Mouse (Mus musculus): Measurements from ENCODE around the gene Ckmt1. TPM values are rescaled to one million over a fixed set of nuclear protein-coding genes. Genes with fewer than 3 reads are reported as not detected.

Gene Ckmt1
- not detected for total RNA-seq (2021)
- long read RNA-seq, experiment 1 = 0 reads
- long read RNA-seq, experiment 2 = 0 reads

DNA sequence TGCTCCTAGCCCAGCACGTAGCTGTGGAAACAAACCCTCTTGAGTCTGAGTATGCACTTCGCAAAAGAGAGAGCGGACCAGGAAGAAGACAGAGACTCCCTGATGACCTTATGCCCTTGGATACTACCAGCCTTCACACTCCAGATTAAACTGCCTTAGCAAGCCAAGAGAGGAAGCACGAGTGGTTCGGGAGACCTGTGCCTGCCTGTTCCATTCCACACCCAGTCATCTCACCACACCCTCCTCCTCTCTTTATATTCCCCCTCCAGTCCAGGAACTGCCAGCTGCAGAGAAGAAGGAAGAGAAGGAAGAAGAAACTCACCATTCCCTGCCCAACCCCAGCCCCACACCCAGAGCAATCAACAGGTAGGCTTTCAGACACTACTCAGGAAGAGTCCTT, at the start of gene Ckmt1:
Gene Ckmt1, plus strand, starts transcription at position 221 of the 400 bp plus-strand sequence.
- intact Hi-C loops (cut with DNase I) = no loop called here
- H3K27ac ChIP-seq = no peak within 1 kb of the TSS
- H3K4me3 ChIP-seq = no peak within 1 kb of the TSS
- no peak for DNase-seq
- no peak for TF ChIP-seq CTCF (IDR thresholded peaks at IDR 0.05)

DNA sequence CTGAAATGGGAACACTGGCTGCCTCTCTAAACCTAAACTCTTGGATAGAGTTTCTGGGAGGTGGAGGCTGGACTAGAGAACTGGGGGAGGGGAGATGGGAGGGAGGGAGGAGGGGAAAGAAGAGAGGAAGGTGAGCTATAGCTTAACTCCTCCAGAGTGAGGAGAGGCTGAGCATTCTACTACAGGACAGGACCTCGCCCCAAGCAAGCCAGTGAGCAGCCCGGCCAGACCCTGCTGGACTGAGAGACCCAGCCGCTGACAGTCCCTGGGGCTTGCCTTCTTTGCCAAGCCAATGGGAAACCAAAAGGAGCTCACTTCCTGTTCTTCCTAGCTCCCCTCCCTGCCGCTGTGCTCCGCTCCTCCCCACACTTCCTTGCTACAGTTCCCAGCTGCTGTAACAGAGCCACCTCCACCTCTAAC, 48.5 kb upstream of the Ckmt1 start:
- intact Hi-C loops (cut with DNase I) = no loop called here
- peak overlapping the region; percentile 71 for H3K27ac ChIP-seq
- H3K4me3 ChIP-seq = peak overlapping the region; percentile 47
- peak; percentile 58 for DNase-seq
- TF ChIP-seq CTCF (IDR thresholded peaks at IDR 0.05) = no peak

DNA sequence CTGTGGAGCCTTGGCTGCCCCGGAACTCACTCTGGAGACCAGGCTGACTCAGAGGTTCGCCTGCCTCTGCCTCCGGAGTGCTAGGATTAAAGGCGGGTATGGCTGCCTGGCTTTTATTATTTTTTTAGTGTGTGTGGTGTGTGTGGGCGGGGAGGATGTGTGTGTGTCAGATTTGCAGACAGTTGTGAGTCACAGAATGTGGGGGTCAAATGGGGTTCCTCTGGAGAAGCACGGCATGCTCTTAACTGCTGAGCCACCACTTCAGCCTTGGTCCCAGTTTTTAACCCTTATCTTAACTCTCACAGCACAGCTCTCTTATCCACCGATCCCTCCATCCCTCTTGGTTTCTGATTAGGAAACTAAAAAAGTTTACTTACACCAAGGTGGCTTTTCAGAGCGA, 41.2 kb upstream of the Ckmt1 start:
- H3K4me3 ChIP-seq = no peak overlapping the region
- no peak for TF ChIP-seq CTCF (IDR thresholded peaks at IDR 0.05)
- intact Hi-C loops (cut with DNase I) = no loop called here
- DNase-seq = no peak
- no peak overlapping the region for H3K27ac ChIP-seq

DNA sequence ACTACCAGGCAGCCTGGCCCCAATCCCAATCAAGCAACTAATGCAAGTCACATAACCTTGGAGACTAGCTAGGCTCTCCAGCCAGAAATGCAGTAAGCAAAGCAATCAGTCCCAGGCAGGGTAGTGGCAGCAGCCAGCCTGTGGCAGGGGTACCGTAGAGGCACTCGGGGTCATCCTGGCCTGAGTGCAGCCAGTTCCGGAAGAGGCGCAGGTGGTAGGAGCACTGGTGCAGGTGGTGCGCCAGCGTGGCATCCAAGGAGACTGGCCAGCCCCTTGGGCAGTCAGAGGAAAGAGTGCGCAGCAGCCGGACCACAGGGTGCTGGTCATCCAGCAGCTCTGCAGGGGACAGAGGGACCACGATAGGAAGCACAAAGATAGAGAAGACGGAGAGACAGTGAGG, 34.5 kb upstream of the Ckmt1 start:
- Histone ChIP-seq H3K4me3 (no peak overlapping the region), H3K27ac (no peak overlapping the region)
- no peak for DNase-seq
- no peak for TF ChIP-seq CTCF (IDR thresholded peaks at IDR 0.05)
- intact Hi-C loops (cut with DNase I) = no loop called here

DNA sequence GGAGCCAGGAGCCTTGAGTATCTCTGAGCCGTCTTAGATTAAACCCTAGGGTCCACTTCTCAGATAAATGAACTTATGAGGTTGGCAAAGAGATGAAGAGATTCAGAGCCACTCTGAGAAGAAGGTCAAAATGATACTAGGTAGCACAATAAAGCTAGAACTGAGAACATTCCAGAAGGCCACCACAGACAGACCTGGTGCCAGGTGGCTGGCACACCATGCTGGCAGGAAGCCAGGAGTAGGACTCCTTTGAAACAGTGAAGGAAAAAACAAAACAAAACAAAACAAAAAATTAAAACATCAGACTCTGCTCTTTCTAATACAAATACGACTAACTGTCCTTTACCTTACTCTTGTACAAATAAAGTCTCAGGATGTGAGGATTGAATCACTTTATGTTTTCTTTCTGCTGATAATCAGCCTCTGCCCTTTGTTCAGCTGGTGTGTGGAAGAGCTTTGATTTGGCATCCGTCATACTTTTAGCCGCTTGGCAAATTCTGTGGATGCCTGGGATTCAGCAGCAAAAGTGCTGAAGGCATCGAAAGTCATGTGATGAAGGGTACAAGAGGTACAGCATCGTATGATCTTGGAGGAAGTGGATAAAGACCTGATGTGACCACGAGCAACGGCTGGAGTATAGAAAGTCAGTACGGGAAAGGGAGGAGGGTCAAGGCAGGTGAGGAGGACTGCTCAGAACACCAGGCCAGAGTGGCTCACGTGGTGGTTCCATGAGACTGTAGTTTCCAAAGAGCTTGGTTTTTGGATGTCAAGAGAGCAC, 33.6 kb upstream of the Ckmt1 start:
- no peak for TF ChIP-seq CTCF (IDR thresholded peaks at IDR 0.05)
- DNase-seq = no peak
- intact Hi-C loops (cut with DNase I) = no loop called here
- Histone ChIP-seq H3K4me3 (no peak overlapping the region), H3K27ac (no peak overlapping the region)

DNA sequence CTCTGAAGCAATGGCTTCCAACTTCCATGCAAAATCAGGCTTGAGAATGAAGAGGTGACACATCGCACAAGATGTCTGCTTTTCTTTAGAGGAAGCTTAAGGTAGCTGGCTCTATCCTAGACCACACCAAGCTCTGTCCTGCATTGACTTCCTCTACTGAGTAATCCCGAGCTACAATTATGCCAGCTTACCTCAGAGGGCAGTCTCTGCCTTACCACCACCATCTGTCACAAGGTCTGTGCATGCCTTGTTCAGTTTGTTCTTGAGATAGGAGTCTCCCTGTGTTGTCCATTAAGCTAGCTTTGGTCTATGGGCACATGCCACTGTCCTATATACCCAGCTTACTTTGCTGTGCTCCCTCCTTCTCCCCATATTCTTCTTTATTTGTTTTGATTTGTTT, 28.0 kb upstream of the Ckmt1 start:
- no peak for DNase-seq
- intact Hi-C loops (cut with DNase I) = no loop called here
- no peak overlapping the region for H3K4me3 ChIP-seq
- TF ChIP-seq CTCF (IDR thresholded peaks at IDR 0.05) = no peak
- H3K27ac ChIP-seq = no peak overlapping the region

DNA sequence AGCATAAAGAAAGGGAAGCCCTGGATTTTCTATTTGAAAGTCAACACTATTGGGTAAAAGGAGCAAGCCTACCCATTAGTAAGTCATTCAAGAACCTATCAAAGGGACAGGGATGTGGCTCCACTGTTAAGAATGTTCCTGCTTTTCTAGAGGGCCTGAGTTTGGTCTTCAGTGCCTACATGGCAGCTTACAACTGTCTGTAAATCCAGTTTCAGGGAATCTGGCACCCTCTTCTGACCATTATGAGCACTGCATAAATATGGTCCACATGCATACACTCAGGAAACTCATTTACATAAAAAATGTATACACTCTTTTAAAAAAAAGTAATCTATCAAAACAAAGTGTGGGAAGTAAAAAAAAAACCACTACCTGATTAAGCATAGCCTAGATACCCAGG, 18.5 kb upstream of the Ckmt1 start:
- H3K27ac ChIP-seq = no peak overlapping the region
- no peak overlapping the region for H3K4me3 ChIP-seq
- no peak for DNase-seq
- intact Hi-C loops (cut with DNase I) = no loop called here
- peak; percentile 36 for TF ChIP-seq CTCF (IDR thresholded peaks at IDR 0.05)

DNA sequence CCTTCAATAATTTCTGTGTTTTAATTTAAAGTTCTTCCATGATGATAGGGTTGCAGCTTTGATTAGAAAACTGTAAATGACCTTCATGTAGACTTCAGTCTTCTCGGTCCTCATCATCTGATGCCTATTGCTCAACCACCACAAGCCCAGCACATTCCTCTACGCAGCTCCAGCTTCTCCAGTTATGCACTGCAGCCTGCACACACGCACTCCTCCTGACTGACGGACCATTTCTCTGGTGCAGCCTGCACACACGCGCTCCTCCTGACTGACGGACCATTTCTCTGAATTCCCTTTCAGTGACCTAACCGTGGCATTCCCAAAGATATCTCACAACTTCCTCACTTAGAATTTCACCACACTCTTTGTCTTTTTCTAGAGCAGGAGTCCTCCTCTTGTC, 4.4 kb upstream of the Ckmt1 start:
- intact Hi-C loops (cut with DNase I) = no loop called here
- peak; percentile 52 for DNase-seq
- Histone ChIP-seq H3K27ac (peak overlapping the region; percentile 93), H3K4me3 (peak overlapping the region; percentile 97)
- no peak for TF ChIP-seq CTCF (IDR thresholded peaks at IDR 0.05)

DNA sequence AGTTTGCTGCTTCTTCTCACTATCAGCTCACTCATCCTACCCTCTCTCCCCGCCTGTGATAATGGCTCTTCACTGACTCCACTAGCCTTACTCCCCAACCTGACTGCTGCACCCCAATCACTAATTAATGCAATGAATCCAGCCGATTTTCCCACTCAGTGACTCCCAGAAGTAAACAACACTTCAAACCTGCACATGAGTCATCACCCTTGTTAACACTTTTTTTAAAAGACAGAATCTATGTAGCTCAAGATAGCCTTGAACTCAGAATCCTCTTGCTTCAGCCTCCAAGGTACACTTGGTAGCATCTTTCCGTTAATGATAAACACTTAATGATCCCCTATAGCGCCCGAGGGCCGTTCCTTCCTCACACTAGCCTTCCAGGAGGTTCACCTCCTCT, 3.1 kb upstream of the Ckmt1 start:
- intact Hi-C loops (cut with DNase I) = no loop called here
- no peak for DNase-seq
- H3K4me3 ChIP-seq = peak overlapping the region; percentile 97
- H3K27ac ChIP-seq = peak overlapping the region; percentile 93
- TF ChIP-seq CTCF (IDR thresholded peaks at IDR 0.05) = no peak

DNA sequence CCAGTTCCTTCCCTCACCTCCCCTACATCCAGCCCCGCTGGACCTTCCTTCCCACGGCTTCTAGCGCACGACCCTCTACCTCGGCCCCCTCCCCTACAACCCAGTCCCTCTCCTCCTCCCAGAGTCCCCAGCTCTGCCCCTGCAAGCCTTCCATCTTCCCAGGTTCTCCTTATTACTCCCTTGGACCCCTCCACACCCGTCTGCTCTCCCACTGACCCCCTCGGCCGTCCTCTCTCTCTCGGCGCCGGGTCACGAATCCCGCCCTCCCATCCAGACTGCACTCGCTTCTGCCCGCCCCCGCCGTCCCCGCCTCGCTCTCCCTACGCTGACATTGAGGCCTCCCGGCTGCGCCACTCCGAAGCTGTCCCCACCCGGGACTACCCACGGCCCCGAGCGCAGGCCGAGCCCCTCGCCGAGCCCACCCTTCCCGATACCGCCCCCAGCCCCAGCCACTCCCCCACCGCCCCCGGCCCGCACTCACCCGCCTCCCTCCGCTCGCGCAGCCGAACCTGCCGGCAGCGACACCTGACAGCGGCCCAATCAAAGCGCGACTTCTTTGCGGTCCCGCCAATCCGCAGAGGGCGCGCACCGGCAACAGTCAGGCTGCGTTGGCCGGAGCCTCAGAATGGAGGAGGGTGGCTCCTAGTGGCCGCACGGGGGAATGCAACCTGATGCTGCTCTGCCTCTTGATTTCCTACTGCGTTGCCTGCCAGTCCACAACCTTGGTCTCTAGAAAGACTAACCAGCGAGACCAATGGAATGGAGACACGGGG, 2.5 kb upstream of the Ckmt1 start, which contains the start of gene Ppip5k1:
Gene Ppip5k1, minus strand, starts transcription at position 577 of the 773 bp plus-strand sequence.
- peak within 1 kb of the TSS; percentile 97 for H3K4me3 ChIP-seq
- peak; percentile 93 for TF ChIP-seq CTCF (IDR thresholded peaks at IDR 0.05)
- intact Hi-C loops (cut with DNase I) = no loop called here
- DNase-seq = peak; percentile 98
- H3K27ac ChIP-seq = peak within 1 kb of the TSS; percentile 93

DNA sequence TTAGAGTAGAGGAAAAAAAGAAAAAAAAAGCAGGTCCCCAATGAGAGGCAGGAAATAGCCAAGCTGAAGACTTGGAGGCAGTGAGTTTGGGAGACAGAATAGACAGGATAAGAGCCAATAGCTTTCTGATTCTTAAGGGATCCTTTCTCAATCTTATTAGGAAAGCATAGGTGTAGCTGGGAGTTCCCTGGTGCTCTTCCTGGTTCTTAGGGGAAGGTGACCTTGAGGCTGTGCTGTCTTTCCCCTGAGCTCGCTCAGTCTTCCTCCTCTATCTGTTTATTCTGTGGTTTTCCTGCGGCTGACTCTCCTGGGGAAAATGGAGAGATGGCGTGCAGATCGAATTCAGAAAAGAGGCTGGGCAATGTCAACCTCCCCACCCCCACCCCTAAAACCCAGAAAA, 447 bp downstream of the Ckmt1 start:
- no peak overlapping the region for H3K4me3 ChIP-seq
- no peak for TF ChIP-seq CTCF (IDR thresholded peaks at IDR 0.05)
- no peak for DNase-seq

DNA sequence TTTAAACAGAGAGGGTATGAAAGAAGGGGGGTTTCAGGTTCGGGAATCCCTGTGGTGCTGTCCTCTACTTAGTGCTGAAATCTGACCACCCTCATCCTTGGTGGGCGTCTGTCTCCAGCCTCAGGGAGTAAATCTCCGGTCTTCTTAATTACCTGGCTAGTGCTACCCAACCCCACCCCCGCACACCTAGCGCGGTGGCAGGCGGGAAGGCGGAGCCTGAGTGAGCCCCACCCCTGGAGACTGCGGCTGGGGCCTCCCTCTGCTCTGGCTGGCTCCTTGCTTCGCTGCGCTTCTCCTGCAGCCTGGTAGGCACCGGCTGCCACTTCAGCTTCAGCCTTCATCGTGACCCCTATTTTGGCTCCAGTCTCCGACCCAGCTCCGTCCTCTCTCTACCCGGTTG, 867 bp downstream of the Ckmt1 start:
- Histone ChIP-seq H3K4me3 (no peak overlapping the region), H3K27ac (no peak overlapping the region)
- intact Hi-C loops (cut with DNase I) = no loop called here
- TF ChIP-seq CTCF (IDR thresholded peaks at IDR 0.05) = no peak
- DNase-seq = no peak

More for the DNA sequence above, 447 bp downstream of the Ckmt1 start:
- intact Hi-C loops (cut with DNase I) = no loop called here
- H3K27ac ChIP-seq = no peak overlapping the region

DNA sequence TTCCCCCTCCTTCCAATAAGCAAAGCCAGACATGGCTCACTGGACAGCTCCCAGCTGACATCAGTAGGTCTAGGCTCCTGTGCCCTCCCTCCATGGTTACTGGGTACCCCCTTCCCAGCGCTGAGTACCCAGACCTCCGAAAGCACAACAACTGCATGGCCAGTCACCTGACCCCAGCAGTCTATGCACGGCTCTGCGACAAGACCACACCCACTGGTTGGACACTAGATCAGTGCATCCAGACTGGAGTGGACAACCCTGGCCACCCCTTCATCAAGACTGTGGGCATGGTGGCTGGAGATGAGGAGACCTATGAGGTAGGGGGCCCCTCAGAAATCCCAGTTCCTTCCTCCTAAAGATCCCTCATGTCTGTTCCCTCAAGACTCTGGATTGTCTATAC, 1.9 kb downstream of the Ckmt1 start:
- intact Hi-C loops (cut with DNase I) = no loop called here
- TF ChIP-seq CTCF (IDR thresholded peaks at IDR 0.05) = no peak
- no peak overlapping the region for H3K4me3 ChIP-seq
- no peak for DNase-seq
- no peak overlapping the region for H3K27ac ChIP-seq

Data from gastrocnemius, adult 2 months (tissue).